Mouse (Mus musculus): ENCODE data around the gene Gabbr1.

Gabbr1 gene

GRCm38 (mm10) chr17:37075766-37076165 lies 30.0 kb downstream of the Gabbr1 start:
- WGBS, result 53% methylated on average over 2 of the region's 2 CpGs

GRCm38 (mm10) chr17:37078193-37078592 lies 32.4 kb downstream of the Gabbr1 start:
- WGBS, result 38% methylated on average over 1 of the region's 1 CpGs

- WGBS, result 17% methylated on average over 2 of the region's 2 CpGs
Observed at GRCm38 (mm10) chr17:37078990-37079389, 33.2 kb downstream of the Gabbr1 start.

- 33% methylated on average over 5 of the region's 5 CpGs for WGBS
Observed at GRCm38 (mm10) chr17:37080119-37080518, 34.4 kb downstream of the Gabbr1 start.

GRCm38 (mm10) chr17:37081659-37082058 lies 35.9 kb downstream of the Gabbr1 start:
- 83% methylated on average over 4 of the region's 4 CpGs for WGBS

- WGBS, result 3% methylated on average over 8 of the region's 8 CpGs
Observed at GRCm38 (mm10) chr17:37083327-37083726, 37.6 kb downstream of the Gabbr1 start.

GRCm38 (mm10) chr17:37084632-37085031 lies 38.9 kb downstream of the Gabbr1 start:
- WGBS, result 71% methylated on average over 5 of the region's 5 CpGs

- whole genome bisulfite sequencing, result 72% methylated on average over 10 of the region's 10 CpGs
Observed at GRCm38 (mm10) chr17:37085545-37085944, 39.8 kb downstream of the Gabbr1 start.

GRCm38 (mm10) chr17:37088399-37088798 lies 42.6 kb downstream of the Gabbr1 start, which contains the start of gene Olfr90:
TSS of gene Olfr90 (minus strand) at chr17:37088499.

GRCm38 (mm10) chr17:37092198-37092597 lies 46.4 kb downstream of the Gabbr1 start:
- 85% methylated on average over 1 of the region's 1 CpGs for WGBS

GRCm38 (mm10) chr17:37093289-37093688 lies 47.5 kb downstream of the Gabbr1 start:
- WGBS, result 70% methylated on average over 5 of the region's 5 CpGs

GRCm38 (mm10) chr17:37098178-37098577 lies 52.4 kb downstream of the Gabbr1 start, which contains the start of gene Olfr91:
TSS of gene Olfr91 (minus strand) at chr17:37098278.
- 93% methylated on average over 1 of the region's 1 CpGs for WGBS

GRCm38 (mm10) chr17:37119988-37120387 lies 74.2 kb downstream of the Gabbr1 start, which contains the start of gene Olfr92:
TSS of gene Olfr92 (minus strand) at chr17:37120088.
- whole genome bisulfite sequencing, result 89% methylated on average over 2 of the region's 2 CpGs
